Mouse (Mus musculus) hindbrain, embryonic 15.5 days (tissue): Measurements from ENCODE around the gene Scrg1. TPM values are rescaled to one million over a fixed set of nuclear protein-coding genes. Genes with fewer than 3 reads are reported as not detected.
"Not testable (repeated sequence)": the region's sequence is repeated elsewhere in the genome, so short reads cannot be mapped to it uniquely, and the experiment has no call there.

Experiments used
- ATAC-seq: fragments of 200-750 bp; cut with Nextera tagmentation; 2 replicates; pipeline ENCODE4 v1.8.0; 2017; ENCODE audit warnings: low read depth, moderate number of reproducible peaks, moderate TSS enrichment; ENCODE audit not compliant: low FRiP score
- H3K27ac ChIP-seq: fragments of 300-500 bp; sonication (generic); replicated peaks from 2 replicates; pipeline ENCODE4 v1.5.1; 2015; ENCODE audit warnings: mild to moderate bottlenecking, inconsistent platforms
- H3K27me3 ChIP-seq: fragments of 300-500 bp; sonication (generic); 2 replicates; pipeline ENCODE4 v1.6.1; 2015; ENCODE audit warnings: control low read depth, inconsistent platforms
- H3K36me3 ChIP-seq: fragments of 300-500 bp; sonication (generic); 2 replicates; pipeline ENCODE4 v1.6.1; 2015; ENCODE audit warnings: control low read depth, inconsistent platforms
- H3K4me1 ChIP-seq: fragments of 300-500 bp; sonication (generic); replicated peaks from 2 replicates; pipeline ENCODE4 v1.6.1; 2015; ENCODE audit warnings: control low read depth, inconsistent platforms
- H3K4me2 ChIP-seq: fragments of 300-500 bp; sonication (generic); 2 replicates; pipeline ENCODE4 v1.6.1; 2015; ENCODE audit warnings: moderate library complexity, mild to moderate bottlenecking, inconsistent platforms
- H3K4me3 ChIP-seq: fragments of 300-500 bp; sonication (generic); 2 replicates; pipeline ENCODE4 v1.5.1; 2015; ENCODE audit warnings: mild to moderate bottlenecking, inconsistent platforms
- H3K9ac ChIP-seq: fragments of 300-500 bp; sonication (generic); 2 replicates; pipeline ENCODE4 v1.6.1; 2015; ENCODE audit warnings: inconsistent platforms
- H3K9me3 ChIP-seq: fragments of 300-500 bp; sonication (generic); 2 replicates; pipeline ENCODE4 v1.6.1; 2016; ENCODE audit warnings: control low read depth, inconsistent platforms
- WGBS: fragments of 180-500 bp; shearing (Covaris S2); methylation state at CpG from one replicate; pipeline ENCODE4 v1.1.7; 2015; 5-methylcytosine and 5-hydroxymethylcytosine counted together
- polyA plus RNA-seq: library from polyadenylated mRNA; unstranded; fragments of >200 nt; fragmentation: Nextera tagmentation; extraction: Ambion mirVana; gene quantifications from 2 replicates; pipeline ENCODE4 v1.2.1, GENCODE M21; 2015

The Scrg1 gene
- polyA plus RNA-seq, 1 experiment from 2014 or later = 8.4 TPM

DNA sequence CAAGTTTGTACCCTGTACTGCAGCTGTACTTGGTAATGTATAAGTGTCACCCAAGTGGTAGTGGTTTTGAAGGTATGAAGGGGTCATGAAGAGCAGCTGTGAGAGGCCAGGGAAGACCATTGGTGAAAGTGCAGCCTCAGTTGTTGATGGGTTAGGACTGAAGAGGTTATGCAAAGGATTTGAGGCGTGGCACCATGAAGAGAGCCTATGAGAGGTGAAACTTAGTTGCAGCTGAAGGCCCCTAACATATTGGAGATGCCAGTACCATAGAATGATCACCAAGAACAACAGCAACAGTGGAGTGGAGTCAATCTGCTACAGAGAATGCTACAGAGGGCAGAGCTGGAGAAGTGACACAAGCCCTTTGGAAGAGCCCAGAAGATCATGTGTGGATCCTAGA lies 33.6 kb downstream of the Scrg1 start:
- Histone ChIP-seq H3K27me3 (no peaks in the 10 kb centered on the region), H3K36me3 (no peaks in the 10 kb centered on the region), H3K27ac (no peak overlapping the region), H3K9ac (no peak overlapping the region), H3K4me3 (no peak overlapping the region), H3K4me1 (peaks cover 9% of the 10 kb centered on the region), H3K9me3 (no peaks in the 10 kb centered on the region), H3K4me2 (no peak overlapping the region)
- 94% methylated on average over 1 of the region's 1 CpGs for WGBS
- ATAC-seq = no peak

DNA sequence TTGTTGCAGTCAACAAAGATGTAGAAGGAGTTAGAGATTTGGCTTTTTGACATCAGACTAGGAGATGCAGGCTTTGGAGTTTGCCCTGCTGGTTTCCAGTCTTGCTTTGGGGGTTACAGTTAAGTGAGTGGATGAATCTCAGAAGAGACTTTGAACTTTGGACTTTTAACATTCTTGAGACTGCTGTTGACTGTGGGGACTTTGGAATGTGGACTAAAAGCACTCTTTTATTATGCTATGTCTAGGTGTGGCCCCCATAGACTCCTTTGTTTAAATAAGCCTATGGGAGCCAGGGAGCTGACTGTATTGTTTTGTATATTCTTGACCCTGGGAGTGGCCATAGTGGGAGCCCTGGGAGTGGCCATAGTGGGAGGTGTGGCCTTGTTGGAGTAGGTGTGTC lies 34.2 kb downstream of the Scrg1 start:
- Histone ChIP-seq H3K4me1 (peaks cover 9% of the 10 kb centered on the region), H3K9ac (no peak overlapping the region), H3K4me3 (no peak overlapping the region), H3K9me3 (no peaks in the 10 kb centered on the region), H3K27ac (no peak overlapping the region), H3K4me2 (no peak overlapping the region), H3K36me3 (no peaks in the 10 kb centered on the region), H3K27me3 (no peaks in the 10 kb centered on the region)
- no peak for ATAC-seq

DNA sequence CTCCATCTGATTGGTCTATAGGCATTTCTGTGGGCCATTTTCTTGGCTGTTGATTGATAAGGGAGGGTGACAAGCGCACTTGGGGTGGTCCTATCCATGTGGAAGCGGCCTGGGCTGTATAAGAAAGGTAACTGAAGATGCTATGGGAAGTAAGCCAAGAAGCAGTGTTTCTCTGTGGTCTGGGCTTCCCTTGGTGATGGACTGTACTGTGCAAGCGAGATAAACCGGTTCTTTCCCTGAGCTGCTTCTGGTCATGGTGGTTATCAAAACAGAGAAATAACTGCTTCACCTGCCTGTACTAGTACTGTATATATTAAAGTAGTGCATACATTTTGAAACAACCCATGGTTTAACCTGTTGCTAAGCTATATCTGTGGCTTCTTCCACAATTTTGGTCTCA lies 36.1 kb downstream of the Scrg1 start:
- ATAC-seq = no peak
- no peak overlapping the region for H3K27ac ChIP-seq
- no peaks in the 10 kb centered on the region for H3K27me3 ChIP-seq
- no peak overlapping the region for H3K4me2 ChIP-seq
- H3K36me3 ChIP-seq = no peaks in the 10 kb centered on the region
- no peak overlapping the region for H3K4me3 ChIP-seq
- H3K9me3 ChIP-seq = no peaks in the 10 kb centered on the region
- WGBS = 95% methylated on average over 4 of the region's 4 CpGs
- H3K9ac ChIP-seq = no peak overlapping the region
- H3K4me1 ChIP-seq = no peaks in the 10 kb centered on the region

GRCm38 (mm10) chr8:57498494-57498846 lies 42.7 kb downstream of the Scrg1 start:
- Histone ChIP-seq H3K27ac (no peak overlapping the region), H3K9ac (no peak overlapping the region), H3K4me1 (peaks cover 6% of the 10 kb centered on the region; the same call in 1 of the 2 replicates), H3K4me2 (peak overlapping the region; percentile 50), H3K9me3 (no peaks in the 10 kb centered on the region), H3K36me3 (no peaks in the 10 kb centered on the region), H3K4me3 (0 out of 2 replicates have a peak overlapping the region, but pooled peaks have one; percentile 7), H3K27me3 (no peaks in the 10 kb centered on the region)
- no peak for ATAC-seq
- 31% methylated on average over 8 of the region's 8 CpGs for WGBS

DNA sequence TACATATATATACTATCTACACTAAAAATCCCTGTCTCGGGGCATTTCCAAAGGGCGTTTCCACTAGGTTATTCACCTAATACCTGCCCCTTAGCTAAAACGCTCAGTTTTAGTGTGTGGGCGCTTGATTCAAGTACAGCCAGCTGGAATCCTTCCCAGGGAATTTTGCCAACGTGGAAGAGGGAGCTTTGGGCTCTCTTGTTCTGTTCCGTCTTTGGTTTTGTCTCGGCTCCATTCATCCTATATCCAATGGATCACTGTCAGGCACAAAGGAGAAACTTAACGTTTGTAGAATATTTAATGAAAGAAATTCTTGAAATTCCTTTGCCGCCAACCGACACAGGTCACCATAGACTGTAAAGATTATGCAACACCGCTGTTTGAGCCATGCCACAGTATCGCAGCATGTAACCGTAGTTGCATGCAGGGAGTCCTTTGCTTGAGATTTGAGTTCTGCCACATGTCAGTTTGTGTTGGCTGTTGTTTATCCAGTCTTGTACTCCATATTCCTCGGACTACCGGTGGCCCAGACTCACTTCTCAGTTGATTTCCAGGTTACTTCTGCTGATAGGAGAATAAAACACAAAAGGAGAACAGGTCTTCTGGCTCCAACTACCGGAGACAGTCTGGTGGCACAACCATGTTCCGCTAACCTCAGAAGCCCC lies 43.3 kb downstream of the Scrg1 start:
- Histone ChIP-seq H3K9me3 (no peaks in the 10 kb centered on the region), H3K36me3 (no peaks in the 10 kb centered on the region), H3K4me3 (peak overlapping the region; percentile 7; the same call in 1 of the 2 replicates), H3K9ac (no peak overlapping the region), H3K4me2 (peak overlapping the region; percentile 50), H3K27ac (no peak overlapping the region), H3K27me3 (no peaks in the 10 kb centered on the region), H3K4me1 (peaks cover 6% of the 10 kb centered on the region; the same call in 1 of the 2 replicates)
- 27% methylated on average over 17 of the region's 17 CpGs for WGBS
- peak; percentile 68 for ATAC-seq

GRCm38 (mm10) chr8:57503641-57504040 lies 47.9 kb downstream of the Scrg1 start:
- H3K27me3 ChIP-seq = no peaks in the 10 kb centered on the region
- no peaks in the 10 kb centered on the region for H3K9me3 ChIP-seq
- no peak overlapping the region for H3K4me3 ChIP-seq
- H3K4me1 ChIP-seq = peaks cover 2% of the 10 kb centered on the region; the same call in 1 of the 2 replicates
- no peaks in the 10 kb centered on the region for H3K36me3 ChIP-seq
- ATAC-seq = no peak
- WGBS = 53% methylated on average over 5 of the region's 5 CpGs
- no peak overlapping the region for H3K9ac ChIP-seq
- no peak overlapping the region for H3K4me2 ChIP-seq
- no peak overlapping the region for H3K27ac ChIP-seq

GRCm38 (mm10) chr8:57505500-57505899 lies 49.8 kb downstream of the Scrg1 start:
- H3K4me1 ChIP-seq, H3K27ac ChIP-seq, H3K36me3 ChIP-seq, H3K9ac ChIP-seq, H3K4me2 ChIP-seq, ATAC-seq, H3K9me3 ChIP-seq, H3K4me3 ChIP-seq, H3K27me3 ChIP-seq: not testable (repeated sequence)
- 92% methylated on average over 1 of the region's 1 CpGs for WGBS

- H3K9ac ChIP-seq = no peak overlapping the region
- no peaks in the 10 kb centered on the region for H3K27me3 ChIP-seq
- no peak overlapping the region for H3K27ac ChIP-seq
- no peaks in the 10 kb centered on the region for H3K9me3 ChIP-seq
- no peak overlapping the region for H3K4me3 ChIP-seq
- 95% methylated on average over 4 of the region's 4 CpGs for WGBS
- no peaks in the 10 kb centered on the region for H3K36me3 ChIP-seq
- no peak overlapping the region for H3K4me2 ChIP-seq
- H3K4me1 ChIP-seq = peaks cover 4% of the 10 kb centered on the region; the same call in 1 of the 2 replicates
- ATAC-seq = no peak
These were observed 51.9 kb downstream of the Scrg1 start for GRCm38 (mm10) chr8:57507556-57508063.

DNA sequence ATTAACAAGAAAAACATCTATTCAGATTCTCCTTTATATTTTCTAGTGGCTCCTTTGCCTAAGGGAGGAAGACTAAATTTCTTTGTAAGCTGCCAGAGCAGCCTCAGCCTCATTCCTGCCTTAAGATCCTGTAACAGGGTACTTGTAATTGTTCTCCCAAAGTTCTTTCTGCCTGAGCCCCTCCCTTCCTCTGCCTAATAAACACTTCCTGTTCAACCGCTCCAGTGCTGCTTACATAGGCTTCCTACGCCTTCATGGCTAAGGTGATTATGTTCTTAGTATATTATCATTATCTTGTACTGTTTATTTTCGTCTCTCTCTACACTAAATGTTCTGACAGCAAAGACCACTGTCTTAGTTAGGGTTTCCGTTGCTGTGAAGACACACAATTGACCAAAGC lies 52.9 kb downstream of the Scrg1 start:
- H3K9me3 ChIP-seq = no peaks in the 10 kb centered on the region
- ATAC-seq = no peak
- WGBS = 94% methylated on average over 4 of the region's 4 CpGs

GRCm38 (mm10) chr8:57510791-57511315 lies 55.1 kb downstream of the Scrg1 start:
- Histone ChIP-seq H3K4me1 (peaks cover 4% of the 10 kb centered on the region; the same call in 1 of the 2 replicates), H3K4me2 (peak overlapping the region; percentile 70), H3K36me3 (no peaks in the 10 kb centered on the region), H3K9me3 (no peaks in the 10 kb centered on the region), H3K9ac (peak overlapping the region; percentile 25), H3K4me3 (peak overlapping the region; percentile 97), H3K27ac (peak overlapping the region; percentile 40; the same call in 1 of the 2 replicates), H3K27me3 (no peaks in the 10 kb centered on the region)
- under 1% methylated on average over 31 of the region's 31 CpGs for WGBS
- ATAC-seq = no peak

More for the DNA sequence above, 52.9 kb downstream of the Scrg1 start:
- H3K27ac ChIP-seq = no peak overlapping the region
- no peaks in the 10 kb centered on the region for H3K36me3 ChIP-seq
- no peak overlapping the region for H3K4me3 ChIP-seq
- H3K9ac ChIP-seq = no peak overlapping the region
- no peak overlapping the region for H3K4me2 ChIP-seq
- H3K27me3 ChIP-seq = no peaks in the 10 kb centered on the region
- H3K4me1 ChIP-seq = peaks cover 4% of the 10 kb centered on the region; the same call in 1 of the 2 replicates

DNA sequence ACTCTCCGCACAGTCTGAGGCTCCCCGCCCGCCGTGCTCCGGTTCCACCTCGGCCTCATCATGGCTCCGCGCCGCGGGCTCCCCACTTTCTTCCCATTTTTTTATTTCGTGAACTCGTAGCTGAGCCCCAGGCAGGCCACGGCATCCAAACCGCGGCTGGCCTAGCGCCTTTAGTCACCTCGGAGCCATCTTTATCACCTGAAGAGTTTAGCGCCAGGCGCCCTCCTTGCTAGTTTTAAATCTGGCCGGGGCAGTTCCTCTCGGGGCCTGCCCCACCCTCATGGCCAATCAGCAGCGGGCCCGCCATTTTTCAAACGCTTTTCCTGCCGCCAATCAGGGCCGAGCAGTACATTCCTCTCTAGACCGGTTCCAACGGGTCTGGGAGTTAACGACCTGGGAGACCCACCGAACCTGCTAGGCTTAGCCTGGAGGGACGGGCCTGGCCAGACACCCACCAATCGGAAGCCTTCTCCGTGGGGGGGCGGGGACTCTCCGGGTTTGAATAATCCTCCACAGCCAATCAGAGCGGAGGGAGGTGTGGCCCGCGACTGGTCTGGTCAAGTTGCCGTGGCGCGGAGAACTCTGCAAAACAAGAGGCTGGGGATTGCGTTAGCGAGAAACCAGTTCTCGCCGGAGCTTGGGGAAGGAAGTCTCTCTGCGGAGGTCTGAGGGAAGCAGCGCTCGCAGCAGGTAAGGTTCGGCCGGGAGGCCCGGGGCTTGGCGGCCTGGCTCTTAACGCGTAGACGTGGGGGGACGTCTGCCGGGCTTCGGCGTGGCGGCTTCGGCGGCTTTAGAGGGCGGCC lies 55.8 kb downstream of the Scrg1 start, which contains the start of gene Hmgb2:
Gene Hmgb2, plus strand, starts transcription at position 592 of the 803 bp plus-strand sequence.
- Histone ChIP-seq H3K4me3 (peak within 1 kb of the TSS; percentile 97), H3K4me1 (peaks cover 4% of the 10 kb centered on the region; the same call in 1 of the 2 replicates), H3K27me3 (no peaks in the 10 kb centered on the region), H3K4me2 (peak within 1 kb of the TSS; percentile 70), H3K9me3 (no peaks in the 10 kb centered on the region), H3K9ac (peak within 1 kb of the TSS; percentile 92), H3K36me3 (no peaks in the 10 kb centered on the region), H3K27ac (peak within 1 kb of the TSS; percentile 99)
- under 1% methylated on average over 63 of the region's 63 CpGs for WGBS
- peak; percentile 100 for ATAC-seq
